Comparison of ENCODE assay signal across 8 mouse cellular contexts in the genomic region with DNA sequence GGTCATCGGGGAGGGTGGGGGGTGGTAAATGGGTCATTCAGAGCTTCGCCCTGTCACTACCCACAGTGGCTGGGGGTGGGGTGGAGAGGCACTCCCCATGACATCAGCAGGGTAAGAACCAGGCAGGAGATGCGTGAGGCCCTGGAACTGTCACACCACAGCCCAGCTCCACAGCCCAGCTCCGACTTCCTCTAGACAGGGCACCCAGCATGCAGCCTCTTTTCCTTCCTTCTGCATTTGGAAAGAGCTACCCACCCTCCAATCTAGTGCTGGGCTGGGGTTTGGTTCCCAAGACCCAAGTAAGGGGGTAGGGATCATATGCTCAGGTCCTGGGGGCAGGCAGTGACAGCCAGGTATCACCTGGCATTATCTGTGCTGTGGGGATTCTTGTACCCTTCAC.
A peak's percentile ranks its signal among the peaks of the same experiment; 100 is the strongest.
DNase-seq lines count a peak whose midpoint lies in the region; TF ChIP-seq lines count a peak whose summit lies in the region.

No protein-coding gene starts in this region.

- intact Hi-C loops in gastrocnemius, postnatal 14 days (cut with DNase I; ENCODE audit: low total_unique reads), result loop anchor here (5.0 to 10.0 kb wide), 2 partner anchors 59 to 267 kb away; no protein-coding TSS in a partner anchor

- H3K36me3 ChIP-seq in spleen, adult 2 months (ENCODE audit: control insufficient read depth, insufficient read depth, low read length), result no peaks in the 10 kb centered on the region

- H3K4me1 ChIP-seq in spleen, adult 2 months (ENCODE audit: control insufficient read depth, insufficient read depth, insufficient read length), result peaks cover 63% of the 10 kb centered on the region

- H3K4me3 ChIP-seq in spleen, adult 2 months (ENCODE audit: extremely low read depth, insufficient read depth, insufficient read length), result no peak overlapping the region

- no peak for TF ChIP-seq CTCF in spleen, adult 2 months (IDR thresholded peaks at IDR 0.05; ENCODE audit: extremely low read depth, insufficient read depth, insufficient read length, insufficient replicate concordance)

- DNase-seq in gastrocnemius, postnatal 25 days, result peak; percentile 45
- DNase-seq in gastrocnemius, postnatal 14 days, result no peak
- peak in 1 of 2 experiments; percentile 48 for DNase-seq in spleen, adult 2 months (ENCODE audit: low read depth in 1 of 2, low spot score in 2 of 2)
- no peak for DNase-seq in spleen, adult 12 weeks (ENCODE audit: low spot score)
- peak; percentile 60 to 68 for DNase-seq in lung, postnatal 4 days
- peak; percentile 67 to 72 for DNase-seq in thymus, postnatal 36 days
- no peak for DNase-seq in urinary bladder, postnatal 4 days (ENCODE audit: low spot score in 2 of 2)
- no peak for DNase-seq in frontal cortex, postnatal 10 days (ENCODE audit: low spot score in 2 of 2)

- WGBS in spleen, adult 2 months, result 12% methylated on average over 4 of the region's 4 CpGs

- no peaks in the 10 kb centered on the region for H3K27me3 ChIP-seq in spleen, adult 2 months (ENCODE audit: control insufficient read depth, insufficient read depth, low read length)

- peak overlapping the region; percentile 97 for H3K27ac ChIP-seq in spleen, adult 2 months (ENCODE audit: insufficient read depth, low read length)

- TF ChIP-seq POLR2A in spleen, adult 2 months (IDR thresholded peaks at IDR 0.05; ENCODE audit: low read depth, low read length), result no peak; the same call in 1 of the 2 replicates

Comparison
In these comparisons a context has a peak if more than half of its experiments do, and no peak if none do; other contexts are left out.
1. DNase-seq: peak in gastrocnemius, postnatal 25 days (single experiment), lung, postnatal 4 days (2 of 2) and thymus, postnatal 36 days (2 of 2); none in gastrocnemius, postnatal 14 days (single experiment), spleen, adult 12 weeks (single experiment), urinary bladder, postnatal 4 days (0 of 2) and frontal cortex, postnatal 10 days (0 of 2).